ENCODE assay signal across 8 mouse cellular contexts in the genomic region with DNA sequence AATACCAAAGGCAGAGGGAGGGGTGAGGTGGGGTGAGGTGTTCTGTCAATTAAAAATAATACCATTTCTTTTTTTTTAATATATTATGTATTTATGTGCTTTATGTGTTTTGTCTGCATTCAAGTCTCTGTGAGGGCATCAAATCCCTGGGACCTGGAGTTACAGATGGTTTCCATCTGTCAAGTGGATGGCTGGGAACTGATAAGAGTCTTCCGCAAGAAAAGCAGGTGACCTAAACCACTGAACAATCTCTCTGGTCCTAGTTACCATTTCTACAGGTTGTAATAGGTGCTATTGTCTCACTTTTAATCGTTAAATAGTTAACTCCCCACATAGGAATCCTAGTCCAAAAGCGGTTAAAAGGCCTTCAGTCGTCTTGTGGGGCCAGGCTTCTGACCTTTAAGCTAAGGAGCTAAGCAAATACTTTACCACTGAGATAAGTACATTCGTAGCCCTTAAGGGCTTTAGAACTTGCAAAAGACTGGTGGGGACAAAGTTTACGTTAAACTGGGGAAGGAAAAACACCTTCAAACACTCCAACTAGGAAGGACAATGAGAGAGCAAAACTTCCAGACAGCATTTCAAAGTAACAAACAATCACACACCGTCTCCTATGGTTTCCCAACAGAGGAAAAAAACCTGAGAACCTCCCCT. TPM values are rescaled to one million over a fixed set of nuclear protein-coding genes. Genes with fewer than 3 reads are reported as not detected.
DNase-seq lines count a peak whose midpoint lies in the region; ATAC-seq and TF ChIP-seq lines count a peak whose summit lies in the region.

No protein-coding gene starts in this region.

- TF ChIP-seq POLR2A in embryonic fibroblast, embryonic 13.5 days (IDR thresholded peaks at IDR 0.05; ENCODE audit: low read depth, low read length) = no peak

- no peak overlapping the region for H3K27ac ChIP-seq in embryonic fibroblast, embryonic 13.5 days (ENCODE audit: insufficient read depth, low read length)
- H3K27ac ChIP-seq in limb, embryonic 12.5 days = 0 out of 2 replicates have a peak overlapping the region, but pooled peaks have one; percentile 5
- no peak overlapping the region for H3K27ac ChIP-seq in midbrain, embryonic 16.5 days (ENCODE audit: low read length)

- no peak for TF ChIP-seq CTCF in embryonic fibroblast, embryonic 13.5 days (IDR thresholded peaks at IDR 0.05; ENCODE audit: borderline replicate concordance, insufficient read depth, low read length)

- peaks cover 3% of the 10 kb centered on the region; the same call in 1 of the 2 replicates for H3K4me1 ChIP-seq in embryonic fibroblast, embryonic 13.5 days (ENCODE audit: control insufficient read depth, insufficient read depth, low read length)
- peaks cover 14% of the 10 kb centered on the region for H3K4me1 ChIP-seq in limb, embryonic 12.5 days (replicated peaks)
- H3K4me1 ChIP-seq in midbrain, embryonic 16.5 days (ENCODE audit: control insufficient read depth, insufficient read depth, low read length) = peaks cover 17% of the 10 kb centered on the region

- peak overlapping the region; percentile 73; the same call in 1 of the 2 replicates for H3K9ac ChIP-seq in limb, embryonic 12.5 days (replicated peaks)
- 0 out of 2 replicates have a peak overlapping the region, but pooled peaks have one; percentile 73 for H3K9ac ChIP-seq in midbrain, embryonic 16.5 days (ENCODE audit: low read depth, low read length)

- no peaks in the 10 kb centered on the region for H3K9me3 ChIP-seq in limb, embryonic 12.5 days
- H3K9me3 ChIP-seq in midbrain, embryonic 16.5 days (replicated peaks; ENCODE audit: control insufficient read depth, low read length, poor library complexity, severe bottlenecking) = no peaks in the 10 kb centered on the region

- H3K36me3 ChIP-seq in limb, embryonic 12.5 days = peaks cover 7% of the 10 kb centered on the region
- no peaks in the 10 kb centered on the region for H3K36me3 ChIP-seq in midbrain, embryonic 16.5 days (ENCODE audit: control insufficient read depth, insufficient read depth, low read length)

- peak overlapping the region; percentile 62 for H3K4me2 ChIP-seq in limb, embryonic 12.5 days
- peak overlapping the region; percentile 84 for H3K4me2 ChIP-seq in midbrain, embryonic 16.5 days (ENCODE audit: low read length)

- peak overlapping the region; percentile 73 for H3K4me3 ChIP-seq in embryonic fibroblast, embryonic 13.5 days (ENCODE audit: insufficient read depth, low read length)
- H3K4me3 ChIP-seq in limb, embryonic 12.5 days (replicated peaks) = peak overlapping the region; percentile 91
- peak overlapping the region; percentile 78 for H3K4me3 ChIP-seq in midbrain, embryonic 16.5 days (ENCODE audit: low read depth, low read length)

- H3K27me3 ChIP-seq in limb, embryonic 12.5 days = no peaks in the 10 kb centered on the region
- H3K27me3 ChIP-seq in midbrain, embryonic 16.5 days (ENCODE audit: control insufficient read depth, insufficient read depth, low read depth, low read length) = no peaks in the 10 kb centered on the region

- DNase-seq in spleen, adult 12 weeks (ENCODE audit: low spot score) = peak; percentile 3
- no peak for DNase-seq in spleen, adult 18-20 months
- no peak for DNase-seq in layer of hippocampus, postnatal 36 days
- DNase-seq in frontal cortex, postnatal 10 days (ENCODE audit: low spot score in 2 of 2) = no peak
- no peak for DNase-seq in gastrocnemius, adult 8-10 months (ENCODE audit: low spot score in 2 of 2)

- ATAC-seq in limb, embryonic 12.5 days (ENCODE audit: insufficient number of reproducible peaks, insufficient read depth, low FRiP score, low TSS enrichment, low read depth) = no peak
- no peak for ATAC-seq in midbrain, embryonic 16.5 days

- 22% methylated on average over 7 of the region's 7 CpGs for WGBS in limb, embryonic 12.5 days
- 27% methylated on average over 7 of the region's 7 CpGs for WGBS in midbrain, embryonic 16.5 days

RNA-seq across cellular contexts. Expression of gene Swt1, which starts 1.2 kb away (rescaled TPM):
- polyA plus RNA-seq in embryonic fibroblast, embryonic 13.5 days (2011; ENCODE audit: insufficient read length, low read depth, missing spikeins) = 15.6 and 19.4 TPM in 2 replicates
- 29.7 and 30.7 TPM in 2 replicates for polyA plus RNA-seq in limb, embryonic 12.5 days (2016; fragmentation: Nextera tagmentation; extraction: Ambion mirVana)
- 12.9 and 14.3 TPM in 2 replicates for polyA plus RNA-seq in midbrain, embryonic 16.5 days (2015; fragmentation: Nextera tagmentation; extraction: Ambion mirVana)
- total RNA-seq in layer of hippocampus, postnatal 36 days (2021) = 10 to 100 TPM; 15.0 to 17.2 TPM
- total RNA-seq in gastrocnemius, adult 8-10 months (2022) = 1 to 10 TPM; 5.3 to 8.9 (median 6.3) TPM

RNA-seq across cellular contexts. Expression of gene Trmt1l, which starts 1.3 kb away (rescaled TPM):
- polyA plus RNA-seq in embryonic fibroblast, embryonic 13.5 days (2011; ENCODE audit: insufficient read length, low read depth, missing spikeins) = 33.7 and 33.9 TPM in 2 replicates
- 53.4 and 60.3 TPM in 2 replicates for polyA plus RNA-seq in limb, embryonic 12.5 days (2016; fragmentation: Nextera tagmentation; extraction: Ambion mirVana)
- 43.8 and 45.7 TPM in 2 replicates for polyA plus RNA-seq in midbrain, embryonic 16.5 days (2015; fragmentation: Nextera tagmentation; extraction: Ambion mirVana)
- total RNA-seq in layer of hippocampus, postnatal 36 days (2021) = 10 to 100 TPM; 36.1 to 36.5 TPM
- total RNA-seq in gastrocnemius, adult 8-10 months (2022) = 10 to 100 TPM; 11.7 to 15.5 (median 13.7) TPM
